Mouse (Mus musculus) spleen, adult 2 months (tissue): ENCODE measurements around the gene Epyc.

Experiments
- CTCF ChIP-seq: fragments of 200-500 bp; IDR thresholded peaks from 2 replicates; pipeline ENCODE4 v1.5.1; 2011; ENCODE audit warnings: mild to moderate bottlenecking, inconsistent platforms; ENCODE audit not compliant: insufficient read depth, insufficient read length, insufficient replicate concordance; ENCODE audit errors: extremely low read depth
- POLR2A ChIP-seq: fragments of 200-500 bp; IDR thresholded peaks from 2 replicates; pipeline ENCODE4 v1.6.1; 2011; ENCODE audit warnings: low read depth, low read length, inconsistent platforms

DNA sequence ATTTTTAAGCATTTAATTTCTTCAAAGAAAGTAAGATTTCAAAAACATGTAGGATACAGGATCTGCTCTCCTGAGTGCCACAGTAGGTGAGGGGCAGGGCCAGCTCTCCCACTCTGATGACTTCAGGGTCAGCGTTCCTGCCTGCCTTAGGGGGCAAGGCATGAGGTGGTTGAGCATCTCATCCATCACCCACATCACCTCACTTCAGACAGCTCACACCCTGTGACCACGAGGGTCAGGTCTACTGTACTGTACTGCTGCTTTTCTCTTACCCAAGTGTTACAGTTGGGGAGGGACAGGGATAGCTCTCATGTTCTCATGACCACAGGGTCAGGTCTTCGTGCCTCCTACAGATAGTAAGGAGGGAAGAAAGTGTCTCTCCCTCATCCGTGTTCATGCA is 42.1 kb upstream of the Epyc start:
- TF ChIP-seq POLR2A = no peak
- TF ChIP-seq CTCF = no peak
